Mouse (Mus musculus) small intestine, adult 10 weeks (tissue): ENCODE measurements around the gene Olfr1180. TPM values are rescaled to one million over a fixed set of nuclear protein-coding genes. Genes with fewer than 3 reads are reported as not detected.

ENCODE experiments used
- polyA plus RNA-seq: library from polyadenylated mRNA; stranded (reverse); fragments of 350-450 nt; fragmentation: Illumina TruSeq; extraction: RNeasy Lipid Tissue Mini Kit (QIAGEN cat#74804); gene quantifications from one replicate; pipeline ENCODE4 v1.2.3, GENCODE M21; 2014; ENCODE audit warnings: low replicate concordance

Olfr1180 gene
- not detected for polyA plus RNA-seq

DNA sequence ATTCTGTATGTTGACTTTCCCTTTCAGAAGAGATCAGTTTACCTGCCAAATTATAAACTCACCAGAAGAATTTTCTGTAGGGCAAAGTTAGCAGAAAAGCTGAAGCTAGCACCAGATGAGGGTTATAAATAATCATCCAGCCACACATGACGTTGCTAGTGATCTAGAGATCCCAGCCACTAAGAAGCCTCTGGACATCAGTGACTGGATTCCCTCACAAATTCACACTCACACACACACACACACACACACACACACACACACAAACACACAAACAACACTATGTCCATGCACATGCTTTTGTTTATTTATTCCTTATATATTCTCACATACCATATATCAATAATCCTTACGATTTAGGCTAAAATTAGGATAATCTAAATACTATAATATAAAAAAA lies at the start of gene Olfr1180:
Gene Olfr1180, minus strand, starts transcription at position 101 of the 400 bp plus-strand sequence.

DNA sequence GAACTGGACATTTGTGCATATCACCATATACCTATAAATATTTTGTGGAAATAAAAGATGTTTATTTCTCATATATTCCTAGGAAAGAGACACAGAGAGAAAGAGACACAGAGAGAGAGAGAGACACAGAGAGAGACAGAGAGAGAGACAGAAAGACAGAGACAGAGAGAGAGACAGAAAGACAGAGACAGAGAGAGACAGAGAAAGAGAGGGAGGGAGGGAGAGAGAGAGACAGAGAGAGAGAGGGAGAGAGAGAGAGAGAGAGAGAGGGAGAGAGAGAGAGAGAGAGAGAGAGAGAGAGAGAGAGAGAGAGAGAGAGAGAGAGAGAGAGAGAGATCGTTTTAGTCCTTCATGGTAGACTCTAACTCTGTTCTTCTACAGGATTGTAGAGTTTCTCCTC lies 35.6 kb upstream of the Olfr1180 start, which contains the start of gene Olfr1183:
Gene Olfr1183, plus strand, starts transcription at position 301 of the 400 bp plus-strand sequence.

DNA sequence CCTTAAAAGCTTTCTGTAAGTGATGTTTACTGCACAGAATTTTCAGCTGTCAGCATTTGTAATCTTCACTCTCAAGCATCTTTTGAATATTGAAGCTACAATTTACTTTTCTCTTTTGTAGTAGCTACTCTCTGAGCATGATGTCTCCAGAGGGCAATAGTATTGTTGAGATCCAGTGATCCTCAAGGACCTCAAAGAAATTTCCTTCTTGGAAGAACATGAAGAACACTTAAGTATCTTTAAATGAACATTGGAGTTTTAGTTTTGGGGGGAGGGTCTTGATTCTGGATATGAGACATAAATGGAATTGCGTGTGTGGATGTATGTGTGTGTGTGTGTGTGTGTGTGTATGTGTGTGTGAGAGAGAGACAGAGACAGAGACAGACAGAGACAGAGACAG lies 30.1 kb upstream of the Olfr1180 start, which contains the start of gene Gm13757:
Gene Gm13757, minus strand, starts transcription at position 101 of the 400 bp plus-strand sequence.

DNA sequence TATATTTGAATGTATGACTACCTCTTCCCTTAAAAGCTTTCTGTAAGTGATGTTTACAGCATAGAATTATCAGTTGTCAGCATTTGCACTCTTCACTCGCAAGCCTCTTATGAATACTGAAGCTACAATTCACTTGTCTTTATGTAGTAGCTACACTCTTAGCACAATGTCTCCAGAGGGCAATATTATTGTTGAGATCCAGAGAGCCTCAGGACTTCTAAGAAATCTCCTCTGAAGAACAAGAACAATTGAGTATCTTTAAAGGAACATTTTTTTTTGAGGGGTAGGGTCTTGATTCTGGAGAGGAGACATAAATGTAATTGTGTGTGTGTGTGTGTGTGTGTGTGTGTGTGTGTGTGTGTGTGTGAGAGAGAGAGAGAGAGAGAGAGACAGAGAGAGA lies 7.1 kb upstream of the Olfr1180 start, which contains the start of gene Olfr1181:
Gene Olfr1181, minus strand, starts transcription at position 101 of the 400 bp plus-strand sequence.

DNA sequence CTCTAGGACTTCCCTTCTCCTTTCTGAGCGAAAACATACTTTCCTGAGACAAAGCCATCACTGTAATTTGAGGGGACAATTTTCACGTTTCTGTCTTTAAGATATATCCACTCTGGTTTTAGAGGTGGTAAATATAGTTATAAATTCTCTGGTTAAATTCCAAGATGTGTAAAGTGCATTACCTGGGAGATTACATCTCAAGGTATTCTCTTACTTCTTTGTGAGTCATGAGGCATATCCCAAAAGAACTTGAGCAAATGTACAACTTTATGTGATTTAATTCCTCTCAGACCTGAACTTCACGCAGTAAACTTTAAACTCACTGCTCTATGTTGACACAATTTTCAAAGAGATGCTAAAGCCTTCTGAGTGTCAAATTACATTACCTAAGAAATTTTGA lies 12.6 kb downstream of the Olfr1180 start, which contains the start of gene Olfr1179:
Gene Olfr1179, minus strand, starts transcription at position 101 of the 400 bp plus-strand sequence.

DNA sequence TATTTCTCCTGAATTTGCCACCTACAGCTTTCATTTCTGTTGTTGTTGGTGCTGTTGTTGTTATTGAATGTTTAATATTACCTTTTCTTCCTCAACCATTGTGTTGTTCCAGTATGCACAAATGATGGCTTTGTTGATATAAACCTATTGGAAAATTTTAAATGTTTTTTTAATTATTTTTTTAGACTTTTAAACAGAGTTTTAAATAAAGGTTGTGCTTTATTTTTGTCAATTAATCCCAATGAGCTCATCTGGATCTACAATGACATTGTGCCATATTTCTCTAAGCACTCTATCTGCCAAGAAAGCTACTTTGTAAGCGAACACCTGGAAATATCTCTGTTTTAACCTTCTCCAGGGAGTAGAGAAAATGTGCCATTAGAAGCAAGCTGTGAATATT lies 32.2 kb downstream of the Olfr1180 start, which contains the start of gene Olfr1178:
Gene Olfr1178, plus strand, starts transcription at position 301 of the 400 bp plus-strand sequence.

Other genes starting within 250 kb of the Olfr1180 start
- gene Olfr1168, start 237.3 kb downstream of the Olfr1180 start, polyA plus RNA-seq = not detected
- not detected for gene Olfr1170, start 190.8 kb downstream of the Olfr1180 start, polyA plus RNA-seq
- not detected for gene Olfr1173, start 139.3 kb downstream of the Olfr1180 start, polyA plus RNA-seq
- gene Olfr1174-ps, start 104.0 kb downstream of the Olfr1180 start, polyA plus RNA-seq = not detected
- gene Olfr1175-ps, start 91.9 kb downstream of the Olfr1180 start, polyA plus RNA-seq = not detected
- gene Olfr1176, start 82.4 kb downstream of the Olfr1180 start, polyA plus RNA-seq = not detected
- gene Olfr1177-ps, start 72.7 kb downstream of the Olfr1180 start, polyA plus RNA-seq = not detected
- gene Olfr1178, start 32.1 kb downstream of the Olfr1180 start, polyA plus RNA-seq = not detected
- gene Olfr1179, start 12.7 kb downstream of the Olfr1180 start, polyA plus RNA-seq = not detected
- not detected for gene Olfr1181, start 7.0 kb upstream of the Olfr1180 start, polyA plus RNA-seq
- gene Gm13757, start 30.0 kb upstream of the Olfr1180 start, polyA plus RNA-seq = not detected
- gene Olfr1183, start 35.7 kb upstream of the Olfr1180 start, polyA plus RNA-seq = not detected
- gene Olfr1184, start 64.4 kb upstream of the Olfr1180 start, polyA plus RNA-seq = not detected
- gene Olfr1185-ps1, start 74.2 kb upstream of the Olfr1180 start, polyA plus RNA-seq = not detected
- not detected for gene Olfr1186, start 99.4 kb upstream of the Olfr1180 start, polyA plus RNA-seq
- not detected for gene Olfr1188, start 137.8 kb upstream of the Olfr1180 start, polyA plus RNA-seq
- gene Olfr1189, start 167.3 kb upstream of the Olfr1180 start, polyA plus RNA-seq = not detected
- not detected for gene Olfr1191-ps1, start 221.4 kb upstream of the Olfr1180 start, polyA plus RNA-seq
- not detected for gene Olfr1192-ps1, start 229.4 kb upstream of the Olfr1180 start, polyA plus RNA-seq